Mouse (Mus musculus): ENCODE measurements around the gene Tarbp2. TPM values are rescaled to one million over a fixed set of nuclear protein-coding genes. Genes with fewer than 3 reads are reported as not detected.

Tarbp2 gene
- polyA plus RNA-seq, 1 experiment from 2014 or later = 50.4 TPM

DNA sequence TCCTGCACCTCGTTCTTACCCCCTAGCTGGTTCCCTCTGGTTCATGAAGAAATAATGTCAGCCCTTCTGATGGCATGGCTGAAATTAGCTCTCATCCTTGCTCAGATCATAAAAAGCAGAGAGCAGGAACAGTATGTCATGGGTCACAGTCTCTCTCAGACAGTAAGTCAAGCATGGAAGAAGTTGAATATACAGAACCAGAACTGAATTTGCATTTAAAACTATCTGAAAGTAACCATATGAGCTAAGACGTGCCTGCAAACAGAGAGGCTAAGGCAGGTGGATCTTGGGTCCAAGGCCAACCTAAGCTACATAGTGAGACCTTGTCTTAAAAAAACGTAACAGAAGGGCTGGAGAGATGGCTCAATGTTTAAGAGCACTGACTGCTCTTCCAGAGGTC lies 5.0 kb upstream of the Tarbp2 start:
- Histone ChIP-seq H3K27me3 (replicated peaks; ENCODE audit: control insufficient read depth, insufficient read depth, low read length) (no peaks in the 10 kb centered on the region), H3K27ac (ENCODE audit: low read depth, low read length) (no peak overlapping the region), H3K9me3 (ENCODE audit: control insufficient read depth) (no peaks in the 10 kb centered on the region), H3K36me3 (ENCODE audit: control insufficient read depth, insufficient read depth) (no peaks in the 10 kb centered on the region), H3K4me3 (ENCODE audit: low read depth, low read length) (no peak overlapping the region), H3K4me2 (replicated peaks; ENCODE audit: low read depth) (no peak overlapping the region), H3K9ac (ENCODE audit: low read depth, low read length) (no peak overlapping the region), H3K4me1 (replicated peaks; ENCODE audit: control insufficient read depth, insufficient read depth, low read length) (no peaks in the 10 kb centered on the region)
- TF ChIP-seq CTCF (IDR thresholded peaks at IDR 0.05; ENCODE audit: low read depth) = no peak
- WGBS = 76% methylated on average over 3 of the region's 3 CpGs
- ATAC-seq = no peak

GRCm38 (mm10) chr15:102515261-102515660 lies 2.7 kb upstream of the Tarbp2 start:
- no peak overlapping the region for H3K27ac ChIP-seq (ENCODE audit: low read depth, low read length)
- no peak overlapping the region for H3K9ac ChIP-seq (ENCODE audit: low read depth, low read length)
- H3K4me1 ChIP-seq (replicated peaks; ENCODE audit: control insufficient read depth, insufficient read depth, low read length) = no peaks in the 10 kb centered on the region
- H3K27me3 ChIP-seq (replicated peaks; ENCODE audit: control insufficient read depth, insufficient read depth, low read length) = no peaks in the 10 kb centered on the region
- no peak overlapping the region for H3K4me3 ChIP-seq (ENCODE audit: low read depth, low read length)
- no peak for TF ChIP-seq CTCF (IDR thresholded peaks at IDR 0.05; ENCODE audit: low read depth)
- no peaks in the 10 kb centered on the region for H3K9me3 ChIP-seq (ENCODE audit: control insufficient read depth)
- no peak overlapping the region for H3K4me2 ChIP-seq (replicated peaks; ENCODE audit: low read depth)
- WGBS = 94% methylated on average over 2 of the region's 2 CpGs
- no peak for ATAC-seq
- no peaks in the 10 kb centered on the region for H3K36me3 ChIP-seq (ENCODE audit: control insufficient read depth, insufficient read depth)

GRCm38 (mm10) chr15:102515791-102516190 lies 2.2 kb upstream of the Tarbp2 start:
- Histone ChIP-seq H3K9me3 (ENCODE audit: control insufficient read depth) (no peaks in the 10 kb centered on the region), H3K4me2 (replicated peaks; ENCODE audit: low read depth) (peak overlapping the region; percentile 79), H3K4me1 (replicated peaks; ENCODE audit: control insufficient read depth, insufficient read depth, low read length) (no peaks in the 10 kb centered on the region), H3K27ac (ENCODE audit: low read depth, low read length) (no peak overlapping the region), H3K9ac (ENCODE audit: low read depth, low read length) (no peak overlapping the region), H3K27me3 (replicated peaks; ENCODE audit: control insufficient read depth, insufficient read depth, low read length) (no peaks in the 10 kb centered on the region), H3K36me3 (ENCODE audit: control insufficient read depth, insufficient read depth) (no peaks in the 10 kb centered on the region; the same call in 1 of the 2 replicates), H3K4me3 (ENCODE audit: low read depth, low read length) (peak overlapping the region; percentile 65; the same call in 1 of the 2 replicates)
- ATAC-seq = no peak
- TF ChIP-seq CTCF (IDR thresholded peaks at IDR 0.05; ENCODE audit: low read depth) = no peak
- WGBS = 56% methylated on average over 4 of the region's 4 CpGs

DNA sequence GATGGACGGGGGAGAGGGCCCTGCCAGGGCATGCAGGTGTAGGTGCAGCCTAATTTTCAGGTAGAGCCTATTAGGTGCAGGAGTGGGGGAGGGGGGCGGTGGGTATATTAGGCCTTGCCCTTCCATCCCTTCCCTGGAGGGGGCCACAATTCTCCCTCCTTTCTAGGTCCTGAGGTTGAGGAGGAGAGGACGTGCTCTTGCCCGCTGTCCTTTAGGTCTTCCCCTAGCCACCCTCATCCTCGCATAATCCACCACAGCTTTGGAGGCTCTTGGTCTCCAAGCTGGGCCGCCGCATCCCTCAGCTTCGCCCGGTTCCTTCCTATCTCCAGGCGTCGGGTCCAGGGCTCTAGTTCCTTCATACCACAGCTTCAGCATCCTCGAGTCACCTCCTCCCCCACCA lies 1.7 kb upstream of the Tarbp2 start:
- Histone ChIP-seq H3K4me3 (ENCODE audit: low read depth, low read length) (peak overlapping the region; percentile 65), H3K27ac (ENCODE audit: low read depth, low read length) (peak overlapping the region; percentile 46; the same call in 1 of the 2 replicates), H3K9me3 (ENCODE audit: control insufficient read depth) (no peaks in the 10 kb centered on the region), H3K9ac (ENCODE audit: low read depth, low read length) (peak overlapping the region; percentile 53), H3K27me3 (replicated peaks; ENCODE audit: control insufficient read depth, insufficient read depth, low read length) (no peaks in the 10 kb centered on the region), H3K36me3 (ENCODE audit: control insufficient read depth, insufficient read depth) (no peaks in the 10 kb centered on the region; the same call in 1 of the 2 replicates), H3K4me1 (replicated peaks; ENCODE audit: control insufficient read depth, insufficient read depth, low read length) (no peaks in the 10 kb centered on the region), H3K4me2 (replicated peaks; ENCODE audit: low read depth) (peak overlapping the region; percentile 79)
- TF ChIP-seq CTCF (IDR thresholded peaks at IDR 0.05; ENCODE audit: low read depth) = no peak
- no peak for ATAC-seq
- 3% methylated on average over 12 of the region's 12 CpGs for WGBS

DNA sequence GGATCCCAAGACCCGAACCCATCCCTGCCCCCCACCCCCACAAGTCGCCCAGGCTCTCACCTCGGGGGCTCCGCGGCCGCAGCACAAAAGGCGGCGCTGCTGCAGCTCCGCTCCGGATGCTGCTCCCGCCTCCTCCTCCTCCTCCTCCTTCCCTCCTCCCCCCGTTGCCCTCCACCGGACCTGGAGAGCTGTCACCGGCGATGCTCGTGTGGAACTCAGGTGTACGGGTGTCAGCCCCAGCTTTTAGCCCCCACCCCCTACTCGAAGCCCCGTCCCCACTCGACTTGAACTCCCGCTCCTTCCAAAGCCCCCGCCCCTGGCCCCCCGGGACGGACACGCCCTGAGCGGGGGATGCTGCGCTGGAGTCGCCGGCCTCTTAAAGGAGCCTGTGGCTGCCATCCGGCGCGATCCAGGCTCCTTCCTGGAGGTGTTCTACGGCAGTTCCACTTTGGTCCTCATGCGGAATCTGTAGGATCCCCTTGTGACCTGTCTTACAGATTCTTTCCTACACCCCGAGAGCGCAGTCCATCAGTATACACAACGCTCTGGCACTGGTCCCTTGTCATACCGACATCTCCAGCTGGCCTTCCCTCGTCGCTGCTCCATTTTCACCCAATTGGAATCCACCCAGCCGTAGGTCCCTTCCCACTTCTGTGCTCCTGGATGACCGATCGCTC lies 1.1 kb upstream of the Tarbp2 start, which contains the start of gene Map3k12:
TSS of gene Map3k12 (minus strand) at position 337 of the 677 bp plus-strand sequence.
- Histone ChIP-seq H3K4me2 (replicated peaks; ENCODE audit: low read depth) (peak within 1 kb of the TSS; percentile 79), H3K27me3 (replicated peaks; ENCODE audit: control insufficient read depth, insufficient read depth, low read length) (no peaks in the 10 kb centered on the region), H3K36me3 (ENCODE audit: control insufficient read depth, insufficient read depth) (peaks cover 4% of the 10 kb centered on the region; the same call in 1 of the 2 replicates), H3K9me3 (ENCODE audit: control insufficient read depth) (no peaks in the 10 kb centered on the region), H3K4me3 (ENCODE audit: low read depth, low read length) (peak within 1 kb of the TSS; percentile 65), H3K4me1 (replicated peaks; ENCODE audit: control insufficient read depth, insufficient read depth, low read length) (no peaks in the 10 kb centered on the region), H3K27ac (ENCODE audit: low read depth, low read length) (peak within 1 kb of the TSS; percentile 46; the same call in 1 of the 2 replicates), H3K9ac (ENCODE audit: low read depth, low read length) (peak within 1 kb of the TSS; percentile 53)
- WGBS = under 1% methylated on average over 43 of the region's 43 CpGs
- peak; percentile 43 for TF ChIP-seq CTCF (IDR thresholded peaks at IDR 0.05; ENCODE audit: low read depth)
- no peak for ATAC-seq

DNA sequence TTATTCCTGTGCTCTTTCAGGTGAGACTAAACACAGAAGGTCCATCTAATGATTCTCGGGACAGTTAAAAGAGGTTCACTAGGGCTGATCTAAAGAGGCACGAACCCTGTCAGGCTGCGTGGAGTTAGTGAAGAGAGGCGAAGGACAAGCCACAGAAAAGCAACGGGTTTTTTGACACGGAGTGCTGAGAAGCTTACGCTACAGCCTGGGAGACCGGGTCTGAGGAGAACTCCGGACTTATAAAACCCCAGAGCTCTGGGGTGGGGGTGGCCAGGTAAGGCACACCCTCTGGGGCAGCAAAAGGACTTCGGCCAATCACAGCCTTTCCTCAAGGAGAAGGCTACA lies 389 bp upstream of the Tarbp2 start:
- Histone ChIP-seq H3K4me3 (ENCODE audit: low read depth, low read length) (peak overlapping the region; percentile 65), H3K4me2 (replicated peaks; ENCODE audit: low read depth) (peak overlapping the region; percentile 79), H3K9me3 (ENCODE audit: control insufficient read depth) (no peaks in the 10 kb centered on the region), H3K9ac (ENCODE audit: low read depth, low read length) (peak overlapping the region; percentile 5; the same call in 1 of the 2 replicates), H3K27ac (ENCODE audit: low read depth, low read length) (peak overlapping the region; percentile 46; the same call in 1 of the 2 replicates), H3K27me3 (replicated peaks; ENCODE audit: control insufficient read depth, insufficient read depth, low read length) (no peaks in the 10 kb centered on the region), H3K36me3 (ENCODE audit: control insufficient read depth, insufficient read depth) (peaks cover 10% of the 10 kb centered on the region), H3K4me1 (replicated peaks; ENCODE audit: control insufficient read depth, insufficient read depth, low read length) (no peaks in the 10 kb centered on the region)
- no peak for TF ChIP-seq CTCF (IDR thresholded peaks at IDR 0.05; ENCODE audit: low read depth)
- ATAC-seq = no peak
- under 1% methylated on average over 10 of the region's 10 CpGs for WGBS

All from intestine, postnatal 0 days (tissue).